ENCODE assay signal across 9 mouse cellular contexts in genomic region chr15:80092041-80092441, GRCm38 (mm10). TPM values are rescaled to one million over a fixed set of nuclear protein-coding genes. Genes with fewer than 3 reads are reported as not detected.
DNase-seq lines count a peak whose midpoint lies in the region; ATAC-seq lines count a peak whose summit lies in the region.
"Had no signal": no experiment of that assay in that cellular context is flagged by ENCODE, and none has a peak within 500 bp of the region (broad histone marks: within the 10 kb centered on the region; RNA-seq: fewer than 3 reads in every experiment).

No protein-coding gene starts in this region.

- H3K4me3 ChIP-seq in heart, embryonic 16.5 days (ENCODE audit: low read length) = peak overlapping the region; percentile 77
- peak overlapping the region; percentile 92 for H3K4me3 ChIP-seq in hindbrain, embryonic 14.5 days (replicated peaks; ENCODE audit: low read length)
- H3K4me3 ChIP-seq in midbrain, embryonic 16.5 days (ENCODE audit: low read depth, low read length) = peak overlapping the region; percentile 88

- H3K27ac ChIP-seq in heart, embryonic 16.5 days (ENCODE audit: low read length) = no peak overlapping the region
- H3K27ac ChIP-seq in hindbrain, embryonic 14.5 days = no peak overlapping the region
- H3K27ac ChIP-seq in midbrain, embryonic 16.5 days (ENCODE audit: low read length) = peak overlapping the region; percentile 74

- H3K27me3 ChIP-seq in heart, embryonic 16.5 days (ENCODE audit: control insufficient read depth, insufficient read depth, low read length) = peaks cover 7% of the 10 kb centered on the region; the same call in 1 of the 2 replicates
- H3K27me3 ChIP-seq in hindbrain, embryonic 14.5 days (ENCODE audit: control insufficient read depth, insufficient read depth, low read length) = no peaks in the 10 kb centered on the region; the same call in 1 of the 2 replicates
- no peaks in the 10 kb centered on the region; the same call in 1 of the 2 replicates for H3K27me3 ChIP-seq in midbrain, embryonic 16.5 days (ENCODE audit: control insufficient read depth, insufficient read depth, low read depth, low read length)
- H3K27me3 ChIP-seq: Patski had no signal

- peaks cover 6% of the 10 kb centered on the region for H3K4me1 ChIP-seq in heart, embryonic 16.5 days (ENCODE audit: control insufficient read depth, insufficient read depth, low read length)
- H3K4me1 ChIP-seq in hindbrain, embryonic 14.5 days (replicated peaks; ENCODE audit: control insufficient read depth, insufficient read depth, low read length) = peaks cover 9% of the 10 kb centered on the region; the same call in 1 of the 2 replicates
- peaks cover 19% of the 10 kb centered on the region for H3K4me1 ChIP-seq in midbrain, embryonic 16.5 days (ENCODE audit: control insufficient read depth, insufficient read depth, low read length)

- intact Hi-C loops in heart, postnatal 36 days (cut with DNase I) = loop anchor here (5.0 kb wide), 1 partner anchor 135 kb away; no protein-coding TSS in a partner anchor

- ATAC-seq in heart, embryonic 16.5 days (replicated peaks; ENCODE audit: extremely low read depth, insufficient read depth, low FRiP score) = no peak
- no peak for ATAC-seq in hindbrain, embryonic 14.5 days (ENCODE audit: low FRiP score)
- ATAC-seq in midbrain, embryonic 16.5 days = no peak

- no peaks in the 10 kb centered on the region for H3K36me3 ChIP-seq in heart, embryonic 16.5 days (ENCODE audit: control insufficient read depth, insufficient read depth)
- H3K36me3 ChIP-seq in hindbrain, embryonic 14.5 days (replicated peaks; ENCODE audit: control insufficient read depth, insufficient read depth) = no peaks in the 10 kb centered on the region
- H3K36me3 ChIP-seq in midbrain, embryonic 16.5 days (ENCODE audit: control insufficient read depth, insufficient read depth, low read length) = no peaks in the 10 kb centered on the region

- 40% methylated on average over 7 of the region's 7 CpGs for WGBS in heart, embryonic 16.5 days
- WGBS in hindbrain, embryonic 14.5 days = 15% methylated on average over 7 of the region's 7 CpGs
- WGBS in midbrain, embryonic 16.5 days = 15% methylated on average over 7 of the region's 7 CpGs

- DNase-seq in heart, postnatal 36 days = no peak
- peak; percentile 79 for DNase-seq in cerebellum, adult 9-10 months
- no peak for DNase-seq in hindbrain, embryonic 14.5 days (ENCODE audit: low spot score)
- DNase-seq in urinary bladder, postnatal 10 days (ENCODE audit: low spot score) = no peak
- DNase-seq in urinary bladder, postnatal 36 days (ENCODE audit: low spot score in 2 of 2) = no peak
- no peak for DNase-seq in adrenal gland, postnatal 10 days

- H3K4me2 ChIP-seq in heart, embryonic 16.5 days (ENCODE audit: low read depth, low read length) = peak overlapping the region; percentile 92
- peak overlapping the region; percentile 66 for H3K4me2 ChIP-seq in hindbrain, embryonic 14.5 days (replicated peaks)
- H3K4me2 ChIP-seq in midbrain, embryonic 16.5 days (ENCODE audit: low read length) = peak overlapping the region; percentile 97

- peak overlapping the region; percentile 84 for H3K9ac ChIP-seq in heart, embryonic 16.5 days (ENCODE audit: low read length)
- peak overlapping the region; percentile 93 for H3K9ac ChIP-seq in hindbrain, embryonic 14.5 days
- H3K9ac ChIP-seq in midbrain, embryonic 16.5 days (ENCODE audit: low read depth, low read length) = peak overlapping the region; percentile 96

- no peaks in the 10 kb centered on the region for H3K9me3 ChIP-seq in heart, embryonic 16.5 days (replicated peaks; ENCODE audit: control insufficient read depth, low read length)
- H3K9me3 ChIP-seq in hindbrain, embryonic 14.5 days (ENCODE audit: control insufficient read depth, low read length) = no peaks in the 10 kb centered on the region
- no peaks in the 10 kb centered on the region for H3K9me3 ChIP-seq in midbrain, embryonic 16.5 days (replicated peaks; ENCODE audit: control insufficient read depth, low read length, poor library complexity, severe bottlenecking)

RNA-seq across cellular contexts. Expression of gene Rpl3, which starts 0.4 kb away (rescaled TPM):
- 606 and 610 TPM in 2 replicates for polyA plus RNA-seq in heart, embryonic 16.5 days (2015; fragmentation: Nextera tagmentation; extraction: Ambion mirVana)
- 100 to 1,000 TPM; 163 to 164 TPM for total RNA-seq in heart, postnatal 36 days (2021)
- 685 and 734 TPM in 2 replicates for polyA plus RNA-seq in hindbrain, embryonic 14.5 days (2014; fragmentation: Nextera tagmentation; extraction: Ambion mirVana)
- 524 and 548 TPM in 2 replicates for polyA plus RNA-seq in midbrain, embryonic 16.5 days (2015; fragmentation: Nextera tagmentation; extraction: Ambion mirVana)
- 100 to 1,000 TPM; 672 to 709 TPM for total RNA-seq in adrenal gland, postnatal 10 days (2021)

RNA-seq across cellular contexts. Expression of gene Syngr1, which starts 0.9 kb away (rescaled TPM):
- 55.4 and 61.2 TPM in 2 replicates for polyA plus RNA-seq in heart, embryonic 16.5 days (2015; fragmentation: Nextera tagmentation; extraction: Ambion mirVana)
- 10 to 100 TPM; 81.8 to 90.5 TPM for total RNA-seq in heart, postnatal 36 days (2021)
- 37.0 and 38.7 TPM in 2 replicates for polyA plus RNA-seq in hindbrain, embryonic 14.5 days (2014; fragmentation: Nextera tagmentation; extraction: Ambion mirVana)
- polyA plus RNA-seq in midbrain, embryonic 16.5 days (2015; fragmentation: Nextera tagmentation; extraction: Ambion mirVana) = 66.2 and 83.9 TPM in 2 replicates
- 10 to 100 TPM; 30.2 to 35.0 TPM for total RNA-seq in adrenal gland, postnatal 10 days (2021)

RNA-seq across cellular contexts. Expression of gene Tab1, which starts 40.9 kb away (rescaled TPM):
- polyA plus RNA-seq in heart, embryonic 16.5 days (2015; fragmentation: Nextera tagmentation; extraction: Ambion mirVana) = 29.9 and 33.4 TPM in 2 replicates
- total RNA-seq in heart, postnatal 36 days (2021) = 10 to 100 TPM; 23.4 to 23.8 TPM
- 32.2 and 36.1 TPM in 2 replicates for polyA plus RNA-seq in hindbrain, embryonic 14.5 days (2014; fragmentation: Nextera tagmentation; extraction: Ambion mirVana)
- 35.9 and 38.3 TPM in 2 replicates for polyA plus RNA-seq in midbrain, embryonic 16.5 days (2015; fragmentation: Nextera tagmentation; extraction: Ambion mirVana)
- total RNA-seq in adrenal gland, postnatal 10 days (2021) = 10 to 100 TPM; 16.3 to 28.9 TPM
